Mouse (Mus musculus) limb, embryonic 10.5 days (tissue): ENCODE results near the gene Pmch. TPM values are rescaled to one million over a fixed set of nuclear protein-coding genes. Genes with fewer than 3 reads are reported as not detected.

Experiments used
- DNase-seq: peaks from one replicate; pipeline ENCODE4 v3.0.0-alpha.2; 2017; ENCODE audit warnings: low spot score
- H3K27ac ChIP-seq: fragments of 300-500 bp; sonication (generic); 2 replicates; pipeline ENCODE4 v1.5.1; 2016; ENCODE audit warnings: mild to moderate bottlenecking
- H3K27me3 ChIP-seq: fragments of 300-500 bp; sonication (generic); 2 replicates; pipeline ENCODE4 v1.6.1; 2016; ENCODE audit warnings: low read depth, mild to moderate bottlenecking; ENCODE audit not compliant: poor library complexity, severe bottlenecking
- H3K36me3 ChIP-seq: fragments of 300-500 bp; sonication (generic); 2 replicates; pipeline ENCODE4 v1.6.1; 2016; ENCODE audit warnings: mild to moderate bottlenecking, moderate library complexity
- H3K4me1 ChIP-seq: fragments of 300-500 bp; sonication (generic); 2 replicates; pipeline ENCODE4 v1.6.1; 2016
- H3K4me3 ChIP-seq: fragments of 300-500 bp; sonication (generic); 2 replicates; pipeline ENCODE4 v1.5.1; 2016; ENCODE audit warnings: mild to moderate bottlenecking, moderate library complexity
- H3K9me3 ChIP-seq: fragments of 300-500 bp; sonication (generic); replicated peaks from 2 replicates; pipeline ENCODE4 v1.6.1; 2016; ENCODE audit warnings: mild to moderate bottlenecking
- WGBS: fragments of 180-500 bp; shearing (Covaris S2); methylation state at CpG from one replicate; pipeline ENCODE4 v1.1.7; 2016; 5-methylcytosine and 5-hydroxymethylcytosine counted together
- polyA plus RNA-seq: library from polyadenylated mRNA; unstranded; fragments of >200 nt; fragmentation: Nextera tagmentation; extraction: Ambion mirVana; gene quantifications from 2 replicates; pipeline ENCODE4 v1.2.1, GENCODE M21; 2016

Gene Pmch
- polyA plus RNA-seq = 0.70 and 1.1 TPM in 2 replicates

- H3K36me3 ChIP-seq = peaks cover 25% of the 10 kb centered on the region
- 89% methylated on average over 5 of the region's 5 CpGs for WGBS
- no peak within 1 kb of the TSS for H3K4me3 ChIP-seq
- no peaks in the 10 kb centered on the region for H3K27me3 ChIP-seq
- H3K4me1 ChIP-seq = no peaks in the 10 kb centered on the region
- H3K27ac ChIP-seq = no peak within 1 kb of the TSS
- no peak for DNase-seq
- no peaks in the 10 kb centered on the region for H3K9me3 ChIP-seq
These were observed at the start of gene Pmch for GRCm38 (mm10) chr10:88090772-88091171. TSS of gene Pmch (plus strand) at chr10:88091072.

- no peak for DNase-seq
- Histone ChIP-seq H3K36me3 (no peaks in the 10 kb centered on the region), H3K9me3 (no peaks in the 10 kb centered on the region), H3K4me3 (no peak overlapping the region), H3K27ac (peak overlapping the region; percentile 71), H3K4me1 (peaks cover 39% of the 10 kb centered on the region), H3K27me3 (no peaks in the 10 kb centered on the region)
- 83% methylated on average over 4 of the region's 4 CpGs for WGBS
These were observed 46.6 kb upstream of the Pmch start for GRCm38 (mm10) chr10:88044297-88044696.

- 30% methylated on average over 11 of the region's 11 CpGs for WGBS
These were observed 44.6 kb upstream of the Pmch start for GRCm38 (mm10) chr10:88046098-88046771.

GRCm38 (mm10) chr10:88054233-88054985, 36.5 kb upstream of the Pmch start:
- H3K9me3 ChIP-seq = no peaks in the 10 kb centered on the region
- DNase-seq = no peak
- H3K4me3 ChIP-seq = no peak overlapping the region
- H3K27ac ChIP-seq = no peak overlapping the region
- H3K36me3 ChIP-seq = no peaks in the 10 kb centered on the region
- no peaks in the 10 kb centered on the region for H3K27me3 ChIP-seq
- no peaks in the 10 kb centered on the region; the same call in 1 of the 2 replicates for H3K4me1 ChIP-seq
- 92% methylated on average over 14 of the region's 14 CpGs for WGBS

More at GRCm38 (mm10) chr10:88046098-88046771, 44.6 kb upstream of the Pmch start:
- DNase-seq = peak; percentile 83
- Histone ChIP-seq H3K27me3 (no peaks in the 10 kb centered on the region), H3K9me3 (no peaks in the 10 kb centered on the region), H3K4me1 (peaks cover 36% of the 10 kb centered on the region), H3K36me3 (no peaks in the 10 kb centered on the region), H3K4me3 (no peak overlapping the region), H3K27ac (peak overlapping the region; percentile 87)

GRCm38 (mm10) chr10:88056950-88057649, 33.8 kb upstream of the Pmch start:
- DNase-seq = no peak
- Histone ChIP-seq H3K4me1 (no peaks in the 10 kb centered on the region; the same call in 1 of the 2 replicates), H3K9me3 (no peaks in the 10 kb centered on the region), H3K27ac (no peak overlapping the region), H3K36me3 (no peaks in the 10 kb centered on the region), H3K27me3 (no peaks in the 10 kb centered on the region), H3K4me3 (no peak overlapping the region)
- 73% methylated on average over 14 of the region's 14 CpGs for WGBS

- DNase-seq = no peak
These were observed 27.4 kb upstream of the Pmch start for GRCm38 (mm10) chr10:88063436-88063835.

GRCm38 (mm10) chr10:88064872-88065271, 26.0 kb upstream of the Pmch start:
- no peak overlapping the region for H3K27ac ChIP-seq
- no peak overlapping the region for H3K4me3 ChIP-seq
- WGBS = 55% methylated on average over 2 of the region's 2 CpGs
- no peaks in the 10 kb centered on the region for H3K27me3 ChIP-seq
- peaks cover 12% of the 10 kb centered on the region for H3K4me1 ChIP-seq
- no peaks in the 10 kb centered on the region for H3K9me3 ChIP-seq
- H3K36me3 ChIP-seq = no peaks in the 10 kb centered on the region
- DNase-seq = no peak

More at GRCm38 (mm10) chr10:88063436-88063835, 27.4 kb upstream of the Pmch start:
- no peaks in the 10 kb centered on the region for H3K9me3 ChIP-seq
- WGBS = 54% methylated on average over 4 of the region's 4 CpGs
- no peaks in the 10 kb centered on the region for H3K27me3 ChIP-seq
- H3K27ac ChIP-seq = no peak overlapping the region
- no peaks in the 10 kb centered on the region for H3K36me3 ChIP-seq
- no peak overlapping the region for H3K4me3 ChIP-seq
- H3K4me1 ChIP-seq = peaks cover 12% of the 10 kb centered on the region

- no peak for DNase-seq
- H3K27me3 ChIP-seq = no peaks in the 10 kb centered on the region
- H3K9me3 ChIP-seq = no peaks in the 10 kb centered on the region
- WGBS = 84% methylated on average over 3 of the region's 3 CpGs
- H3K27ac ChIP-seq = no peak overlapping the region
- no peak overlapping the region for H3K4me3 ChIP-seq
- no peaks in the 10 kb centered on the region for H3K36me3 ChIP-seq
- H3K4me1 ChIP-seq = peaks cover 12% of the 10 kb centered on the region
These were observed 23.5 kb upstream of the Pmch start for GRCm38 (mm10) chr10:88067377-88067776.

GRCm38 (mm10) chr10:88106169-88106568, 15.3 kb downstream of the Pmch start:
- H3K27ac ChIP-seq = no peak overlapping the region
- WGBS = 94% methylated on average over 2 of the region's 2 CpGs
- H3K9me3 ChIP-seq = no peaks in the 10 kb centered on the region
- H3K27me3 ChIP-seq = no peaks in the 10 kb centered on the region
- no peaks in the 10 kb centered on the region for H3K4me1 ChIP-seq
- no peak for DNase-seq
- peaks cover 17% of the 10 kb centered on the region for H3K36me3 ChIP-seq
- H3K4me3 ChIP-seq = no peak overlapping the region

- Histone ChIP-seq H3K36me3 (peaks cover 45% of the 10 kb centered on the region), H3K27ac (no peak overlapping the region), H3K4me1 (no peaks in the 10 kb centered on the region), H3K9me3 (no peaks in the 10 kb centered on the region), H3K4me3 (no peak overlapping the region), H3K27me3 (no peaks in the 10 kb centered on the region)
- 96% methylated on average over 2 of the region's 2 CpGs for WGBS
- DNase-seq = no peak
These were observed 22.4 kb downstream of the Pmch start for GRCm38 (mm10) chr10:88113290-88113689.

GRCm38 (mm10) chr10:88119721-88120120, 28.8 kb downstream of the Pmch start:
- Histone ChIP-seq H3K27ac (no peak overlapping the region), H3K9me3 (no peaks in the 10 kb centered on the region), H3K36me3 (peaks cover 42% of the 10 kb centered on the region), H3K4me3 (no peak overlapping the region), H3K4me1 (no peaks in the 10 kb centered on the region), H3K27me3 (no peaks in the 10 kb centered on the region)
- no peak for DNase-seq

- Histone ChIP-seq H3K4me3 (no peak overlapping the region), H3K27ac (no peak overlapping the region), H3K36me3 (peaks cover 34% of the 10 kb centered on the region), H3K4me1 (no peaks in the 10 kb centered on the region), H3K27me3 (no peaks in the 10 kb centered on the region), H3K9me3 (no peaks in the 10 kb centered on the region)
- 96% methylated on average over 16 of the region's 16 CpGs for WGBS
- no peak for DNase-seq
These were observed 44.8 kb downstream of the Pmch start for GRCm38 (mm10) chr10:88135630-88136029.
